Mouse (Mus musculus): Measurements from ENCODE around the gene Akt3. TPM values are rescaled to one million over a fixed set of nuclear protein-coding genes. Genes with fewer than 3 reads are reported as not detected.

Akt3 gene
- 48.6 TPM for polyA plus RNA-seq (2014; fragmentation: Illumina TruSeq; extraction: RNeasy Lipid Tissue Mini Kit (QIAGEN cat#74804); ENCODE audit: low read depth, low replicate concordance)

GRCm38 (mm10) chr1:177258034-177258342, at the start of gene Akt3:
Gene Akt3 (minus strand): TSS chr1:177258203.

Other genes with a start within 250 kb of the Akt3 start
- 85.2 TPM for gene Zbtb18, start 184.1 kb upstream of the Akt3 start, polyA plus RNA-seq (2014; fragmentation: Illumina TruSeq; extraction: RNeasy Lipid Tissue Mini Kit (QIAGEN cat#74804); ENCODE audit: low read depth, low replicate concordance)

All from sigmoid colon, adult 10 weeks (tissue).